Mouse (Mus musculus) liver, adult 2 months (tissue): ENCODE measurements at regions not wholly inside any gene's neighbourhood (a gene's known extent, or its start where the extent isn't known, plus 50 kb on each side); places are given as distances from the start of the nearest gene placed in this dataset.

ENCODE experiments used
- CTCF ChIP-seq: fragments of 200-500 bp; IDR thresholded peaks from 2 replicates; pipeline ENCODE4 v1.5.1; 2011; ENCODE audit warnings: low read depth, low read length, control low read depth
- POLR2A ChIP-seq: fragments of 200-500 bp; IDR thresholded peaks from 2 replicates; pipeline ENCODE4 v1.6.1; 2011; ENCODE audit warnings: low read length, control low read depth; ENCODE audit not compliant: insufficient read depth; ENCODE audit errors: extremely low read depth

DNA sequence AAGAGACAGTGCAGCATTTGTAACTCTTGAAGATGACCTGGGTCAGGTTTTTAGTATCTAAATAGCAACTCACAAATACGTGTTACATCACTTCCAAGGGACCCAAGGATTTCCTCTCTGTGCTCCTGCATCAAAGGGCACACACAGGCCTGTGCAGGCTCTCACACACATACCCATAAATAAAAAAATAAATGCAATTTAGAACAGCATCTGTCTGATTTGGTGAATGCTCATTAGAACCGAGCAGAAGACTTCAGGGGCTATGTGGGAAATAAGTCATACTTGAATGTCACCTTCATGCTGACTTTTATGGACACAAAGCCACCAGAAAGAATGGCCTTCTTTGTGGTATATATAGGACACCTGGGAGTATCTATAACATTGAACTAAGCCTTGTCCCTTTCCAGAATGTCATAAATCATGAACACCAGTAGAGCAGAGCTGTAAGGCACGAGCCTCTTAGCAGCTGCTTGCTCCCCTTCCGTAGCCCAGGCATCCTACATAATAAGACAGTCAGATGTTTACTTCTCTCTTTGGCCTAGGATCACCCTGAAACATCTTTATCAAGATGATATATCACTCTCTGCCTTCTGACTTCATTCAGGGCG, 95.3 kb upstream of the Rims1 start:
- TF ChIP-seq CTCF (no peak), POLR2A (no peak)
